Mouse (Mus musculus): ENCODE data around the gene Grrp1. TPM values are rescaled to one million over a fixed set of nuclear protein-coding genes. Genes with fewer than 3 reads are reported as not detected.
"Not testable (repeated sequence)": the region's sequence is repeated elsewhere in the genome, so short reads cannot be mapped to it uniquely, and the experiment has no call there.

Gene Grrp1
- total RNA-seq, 2 experiments from 2014 or later = 2.7 to 4.0 TPM

GRCm38 (mm10) chr4:134287575-134288025 lies 33.7 kb upstream of the Grrp1 start, which contains the start of gene Pdik1l:
Pdik1l (minus strand) TSS chr4:134287895.
- peak; percentile 50 to 66 for DNase-seq (ENCODE audit: low spot score in 2 of 2)
- H3K4me3 ChIP-seq = peak within 1 kb of the TSS; percentile 89
- TF ChIP-seq CTCF (conservative IDR thresholded peaks at IDR 0.05) = no peak
- H3K27ac ChIP-seq = peak within 1 kb of the TSS; percentile 98

GRCm38 (mm10) chr4:134287168-134287564 lies 33.3 kb upstream of the Grrp1 start:
- Histone ChIP-seq H3K27ac (peak overlapping the region; percentile 98), H3K4me3 (peak overlapping the region; percentile 89)
- TF ChIP-seq CTCF (conservative IDR thresholded peaks at IDR 0.05) = peak; percentile 60
- DNase-seq (ENCODE audit: low spot score in 2 of 2) = peak; percentile 93 to 99

- Histone ChIP-seq H3K4me3 (peak overlapping the region; percentile 89), H3K27ac (peak overlapping the region; percentile 98)
- no peak for DNase-seq (ENCODE audit: low spot score in 2 of 2)
- no peak for TF ChIP-seq CTCF (conservative IDR thresholded peaks at IDR 0.05)
Measured at GRCm38 (mm10) chr4:134286226-134287167, 32.6 kb upstream of the Grrp1 start.

GRCm38 (mm10) chr4:134284942-134285341 lies 31.0 kb upstream of the Grrp1 start:
- no peak for DNase-seq (ENCODE audit: low spot score in 2 of 2)
- no peak for TF ChIP-seq CTCF (conservative IDR thresholded peaks at IDR 0.05)
- Histone ChIP-seq H3K27ac (no peak overlapping the region), H3K4me3 (no peak overlapping the region)

GRCm38 (mm10) chr4:134273417-134274345 lies 19.8 kb upstream of the Grrp1 start:
- no peak for TF ChIP-seq CTCF (conservative IDR thresholded peaks at IDR 0.05)
- no peak for DNase-seq (ENCODE audit: low spot score in 2 of 2)
- Histone ChIP-seq H3K4me3 (no peak overlapping the region), H3K27ac (no peak overlapping the region)

- H3K27ac ChIP-seq = no peak overlapping the region
- TF ChIP-seq CTCF (conservative IDR thresholded peaks at IDR 0.05) = no peak
- no peak for DNase-seq (ENCODE audit: low spot score in 2 of 2)
- no peak overlapping the region for H3K4me3 ChIP-seq
Measured at GRCm38 (mm10) chr4:134272731-134273416, 19.0 kb upstream of the Grrp1 start.

- TF ChIP-seq CTCF (conservative IDR thresholded peaks at IDR 0.05) = no peak
- no peak for DNase-seq (ENCODE audit: low spot score in 2 of 2)
Measured at GRCm38 (mm10) chr4:134271979-134272378, 18.1 kb upstream of the Grrp1 start.

GRCm38 (mm10) chr4:134269622-134270021 lies 15.7 kb upstream of the Grrp1 start:
- DNase-seq (ENCODE audit: low spot score in 2 of 2); H3K4me3 ChIP-seq; H3K27ac ChIP-seq: not testable (repeated sequence)
- peak; percentile 71 for TF ChIP-seq CTCF (conservative IDR thresholded peaks at IDR 0.05)

More at GRCm38 (mm10) chr4:134271979-134272378, 18.1 kb upstream of the Grrp1 start:
- Histone ChIP-seq H3K4me3 (no peak overlapping the region), H3K27ac (no peak overlapping the region)

GRCm38 (mm10) chr4:134268102-134268655 lies 14.3 kb upstream of the Grrp1 start:
- no peak for DNase-seq (ENCODE audit: low spot score in 2 of 2)
- Histone ChIP-seq H3K27ac (no peak overlapping the region), H3K4me3 (no peak overlapping the region)
- peak; percentile 53 for TF ChIP-seq CTCF (conservative IDR thresholded peaks at IDR 0.05)

- peak; percentile 17; the same call in 1 of the 2 replicates for TF ChIP-seq CTCF (conservative IDR thresholded peaks at IDR 0.05)
- Histone ChIP-seq H3K4me3 (no peak overlapping the region), H3K27ac (no peak overlapping the region)
- DNase-seq (ENCODE audit: low spot score in 2 of 2) = no peak
Measured at GRCm38 (mm10) chr4:134265860-134266585, 12.1 kb upstream of the Grrp1 start.

- peak in 1 of 2 experiments; percentile 66 for DNase-seq (ENCODE audit: low spot score in 2 of 2)
- Histone ChIP-seq H3K27ac (no peak overlapping the region), H3K4me3 (no peak overlapping the region)
- peak; percentile 88 for TF ChIP-seq CTCF (conservative IDR thresholded peaks at IDR 0.05)
Measured at GRCm38 (mm10) chr4:134263191-134263590, 9.3 kb upstream of the Grrp1 start.

Data from layer of hippocampus, adult 2 months (tissue).